Mouse (Mus musculus) right cerebral cortex, postnatal 10 days (tissue): ENCODE results near the gene Agap1.

ENCODE experiments used
- DNase-seq, 2 experiments: peaks; one replicate each; pipeline ENCODE4 v3.0.0; 2021; ENCODE audit warnings: low spot score in 2 of 2

Gene Agap1

GRCm38 (mm10) chr1:89932616-89933015, 478.0 kb downstream of the Agap1 start:
- DNase-seq: no peak

GRCm38 (mm10) chr1:89933028-89933427, 478.4 kb downstream of the Agap1 start:
- DNase-seq: no peak

- no peak for DNase-seq
Measured at GRCm38 (mm10) chr1:89933786-89934185, 479.2 kb downstream of the Agap1 start.

GRCm38 (mm10) chr1:89934316-89935260, 480.0 kb downstream of the Agap1 start:
- no peak for DNase-seq

GRCm38 (mm10) chr1:89935493-89936348, 481.1 kb downstream of the Agap1 start:
- DNase-seq: no peak

- no peak for DNase-seq
Measured at GRCm38 (mm10) chr1:89938884-89939595, 484.4 kb downstream of the Agap1 start.

- DNase-seq: no peak
Measured at GRCm38 (mm10) chr1:89939596-89939960, 485.0 kb downstream of the Agap1 start.

GRCm38 (mm10) chr1:89939981-89940726, 485.5 kb downstream of the Agap1 start:
- peak in 1 of 2 experiments; percentile 68 for DNase-seq

GRCm38 (mm10) chr1:89940961-89941524, 486.4 kb downstream of the Agap1 start:
- no peak for DNase-seq

GRCm38 (mm10) chr1:89941701-89942381, 487.2 kb downstream of the Agap1 start:
- DNase-seq: no peak

GRCm38 (mm10) chr1:89942395-89942976, 487.9 kb downstream of the Agap1 start:
- no peak for DNase-seq

GRCm38 (mm10) chr1:89943202-89943601, 488.6 kb downstream of the Agap1 start:
- DNase-seq: peak; percentile 62 to 71
